25 mouse cellular contexts compared by ENCODE assay signal in the genomic region with DNA sequence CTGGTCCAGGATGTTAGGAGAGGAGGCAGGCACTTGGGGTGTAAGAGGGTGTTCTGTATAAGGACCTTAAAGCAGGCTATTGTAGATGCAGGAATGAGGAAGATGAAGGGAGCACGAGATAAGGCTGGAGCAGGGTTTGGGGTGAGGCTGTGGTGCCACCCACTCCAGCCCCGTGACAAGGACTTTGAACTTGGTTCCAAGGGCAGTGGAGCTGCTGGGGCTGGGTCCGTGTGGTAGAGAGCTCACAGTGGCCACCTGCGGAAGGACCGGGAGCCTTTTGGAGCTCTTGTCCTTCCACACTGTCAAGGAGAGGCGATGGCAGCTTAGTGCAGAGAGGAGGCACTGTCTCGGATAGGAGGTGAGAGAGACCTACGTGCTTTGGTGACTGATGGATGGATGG.
DNase-seq lines count a peak whose midpoint lies in the region; ATAC-seq and TF ChIP-seq lines count a peak whose summit lies in the region.
"Had no signal": no experiment of that assay in that cellular context is flagged by ENCODE, and none has a peak within 500 bp of the region (broad histone marks: within the 10 kb centered on the region; RNA-seq: fewer than 3 reads in every experiment).

No protein-coding gene starts in this region.

- TF ChIP-seq EP300 in stomach, postnatal 0 days (optimal IDR thresholded peaks at IDR 0.05), result no peak

- H3K4me1 ChIP-seq in heart, embryonic 15.5 days (replicated peaks), result peaks cover 33% of the 10 kb centered on the region
- peaks cover 23% of the 10 kb centered on the region for H3K4me1 ChIP-seq in lung, embryonic 16.5 days (replicated peaks; ENCODE audit: control insufficient read depth, insufficient read depth, low read length)
- peaks cover 27% of the 10 kb centered on the region for H3K4me1 ChIP-seq in lung, adult 2 months (ENCODE audit: control insufficient read depth, insufficient read depth, low read length)
- peaks cover 7% of the 10 kb centered on the region; the same call in 1 of the 2 replicates for H3K4me1 ChIP-seq in intestine, postnatal 0 days (replicated peaks; ENCODE audit: control insufficient read depth, insufficient read depth, low read length)
- peaks cover 7% of the 10 kb centered on the region; the same call in 1 of the 2 replicates for H3K4me1 ChIP-seq in stomach, postnatal 0 days (replicated peaks; ENCODE audit: control insufficient read depth, insufficient read depth)
- peaks cover 25% of the 10 kb centered on the region for H3K4me1 ChIP-seq in limb, embryonic 10.5 days

- TF ChIP-seq CTCF in lung, adult 2 months (IDR thresholded peaks at IDR 0.05; ENCODE audit: insufficient read depth, low read length), result no peak
- peak; percentile 47 for TF ChIP-seq CTCF in intestine, postnatal 0 days (IDR thresholded peaks at IDR 0.05; ENCODE audit: low read depth)
- TF ChIP-seq CTCF in stomach, postnatal 0 days (IDR thresholded peaks at IDR 0.05; ENCODE audit: low read depth), result peak; percentile 28; the same call in 1 of the 2 replicates

- H3K36me3 ChIP-seq in heart, embryonic 15.5 days, result no peaks in the 10 kb centered on the region
- no peaks in the 10 kb centered on the region for H3K36me3 ChIP-seq in lung, embryonic 16.5 days (ENCODE audit: control insufficient read depth, insufficient read depth, low read length)
- no peaks in the 10 kb centered on the region for H3K36me3 ChIP-seq in intestine, postnatal 0 days (ENCODE audit: control insufficient read depth, insufficient read depth)
- H3K36me3 ChIP-seq in stomach, postnatal 0 days (ENCODE audit: control insufficient read depth, insufficient read depth, low read length), result no peaks in the 10 kb centered on the region
- H3K36me3 ChIP-seq in limb, embryonic 10.5 days, result no peaks in the 10 kb centered on the region
- H3K36me3 ChIP-seq: embryonic facial prominence, embryonic 12.5 days; G1E; hindbrain, embryonic 12.5 days; midbrain, embryonic 12.5 days; neural tube, embryonic 12.5 days had no signal

- H3K27me3 ChIP-seq in heart, embryonic 15.5 days, result peaks cover 8% of the 10 kb centered on the region; the same call in 1 of the 2 replicates
- no peaks in the 10 kb centered on the region for H3K27me3 ChIP-seq in lung, embryonic 16.5 days (ENCODE audit: control insufficient read depth, insufficient read depth, low read depth, low read length)
- no peaks in the 10 kb centered on the region for H3K27me3 ChIP-seq in intestine, postnatal 0 days (replicated peaks; ENCODE audit: control insufficient read depth, insufficient read depth, low read length)
- H3K27me3 ChIP-seq in stomach, postnatal 0 days (ENCODE audit: control insufficient read depth, insufficient read depth, low read length), result no peaks in the 10 kb centered on the region
- peaks cover 6% of the 10 kb centered on the region; the same call in 1 of the 2 replicates for H3K27me3 ChIP-seq in limb, embryonic 10.5 days (ENCODE audit: low read depth, poor library complexity, severe bottlenecking)
- H3K27me3 ChIP-seq: embryonic facial prominence, embryonic 12.5 days; neural tube, embryonic 12.5 days had no signal

- no peak for ATAC-seq in heart, embryonic 15.5 days (replicated peaks; ENCODE audit: insufficient number of reproducible peaks, insufficient read depth, low FRiP score, low read depth)
- peak; percentile 15; the same call in 1 of the 2 replicates for ATAC-seq in lung, embryonic 16.5 days (ENCODE audit: low read depth)
- ATAC-seq in intestine, postnatal 0 days, result peak; percentile 95
- ATAC-seq in stomach, postnatal 0 days (ENCODE audit: low FRiP score, low TSS enrichment), result peak; percentile 86
- ATAC-seq: forebrain, postnatal 0 days; hindbrain, postnatal 0 days had no signal

- TF ChIP-seq POLR2A in lung, adult 2 months (IDR thresholded peaks at IDR 0.05; ENCODE audit: borderline replicate concordance, extremely low read depth, low read depth, low read length), result no peak

- no peak overlapping the region for H3K4me2 ChIP-seq in heart, embryonic 15.5 days
- H3K4me2 ChIP-seq in lung, embryonic 16.5 days (ENCODE audit: low read depth, low read length), result no peak overlapping the region
- peak overlapping the region; percentile 57 for H3K4me2 ChIP-seq in intestine, postnatal 0 days (replicated peaks; ENCODE audit: low read depth)
- H3K4me2 ChIP-seq in stomach, postnatal 0 days (replicated peaks; ENCODE audit: low read depth), result no peak overlapping the region; the same call in 1 of the 2 replicates
- H3K4me2 ChIP-seq: embryonic facial prominence, embryonic 12.5 days; hindbrain, embryonic 12.5 days; midbrain, embryonic 12.5 days; neural tube, embryonic 12.5 days had no signal

- no peak overlapping the region for H3K9ac ChIP-seq in heart, embryonic 15.5 days
- H3K9ac ChIP-seq in lung, embryonic 16.5 days (ENCODE audit: low read length), result no peak overlapping the region
- no peak overlapping the region for H3K9ac ChIP-seq in intestine, postnatal 0 days (ENCODE audit: low read depth, low read length)
- H3K9ac ChIP-seq in stomach, postnatal 0 days (ENCODE audit: low read length), result no peak overlapping the region
- H3K9ac ChIP-seq: embryonic facial prominence, embryonic 12.5 days; forebrain, postnatal 0 days; hindbrain, embryonic 12.5 days; midbrain, embryonic 12.5 days; neural tube, embryonic 12.5 days had no signal

- H3K9me3 ChIP-seq in heart, embryonic 15.5 days (replicated peaks), result no peaks in the 10 kb centered on the region
- no peaks in the 10 kb centered on the region for H3K9me3 ChIP-seq in lung, embryonic 16.5 days (ENCODE audit: control insufficient read depth, low read length)
- H3K9me3 ChIP-seq in intestine, postnatal 0 days (ENCODE audit: control insufficient read depth), result no peaks in the 10 kb centered on the region
- no peaks in the 10 kb centered on the region for H3K9me3 ChIP-seq in stomach, postnatal 0 days (ENCODE audit: control insufficient read depth, low read length)
- no peaks in the 10 kb centered on the region for H3K9me3 ChIP-seq in limb, embryonic 10.5 days (replicated peaks)
- H3K9me3 ChIP-seq: embryonic facial prominence, embryonic 12.5 days; heart, embryonic 10.5 days; hindbrain, embryonic 12.5 days; midbrain, embryonic 12.5 days; neural tube, embryonic 12.5 days had no signal

- no peak for DNase-seq in heart, adult 11 months
- no peak for DNase-seq in lung, adult 2 months
- DNase-seq in stomach, postnatal 0 days (ENCODE audit: low spot score), result peak; percentile 74
- DNase-seq in limb, embryonic 10.5 days (ENCODE audit: low spot score), result no peak
- DNase-seq in layer of hippocampus, adult 8-10 months (ENCODE audit: low spot score in 2 of 2), result no peak
- DNase-seq: adrenal gland, adult 8-10 months; cerebellum, adult 8-10 months; cerebellum, postnatal 36 days; forebrain, postnatal 0 days; gastrocnemius, postnatal 10 days; heart, postnatal 36 days; kidney, adult 18-20 months; kidney, postnatal 14 days; right cerebral cortex, adult 18-20 months had no signal

- H3K27ac ChIP-seq in heart, embryonic 15.5 days, result peak overlapping the region; percentile 21; the same call in 1 of the 2 replicates
- H3K27ac ChIP-seq in lung, embryonic 16.5 days (ENCODE audit: low read length), result no peak overlapping the region
- H3K27ac ChIP-seq in intestine, postnatal 0 days (ENCODE audit: low read depth, low read length), result peak overlapping the region; percentile 62
- H3K27ac ChIP-seq in stomach, postnatal 0 days (replicated peaks), result peak overlapping the region; percentile 61; the same call in 1 of the 2 replicates
- no peak overlapping the region; the same call in 1 of the 2 replicates for H3K27ac ChIP-seq in limb, embryonic 10.5 days
- H3K27ac ChIP-seq: embryonic facial prominence, embryonic 12.5 days; heart, embryonic 10.5 days; hindbrain, embryonic 12.5 days; hindbrain, postnatal 0 days; midbrain, embryonic 12.5 days; neural tube, embryonic 12.5 days had no signal

- 84% methylated on average over 8 of the region's 8 CpGs for WGBS in heart, embryonic 15.5 days
- WGBS in lung, embryonic 16.5 days, result 82% methylated on average over 8 of the region's 8 CpGs
- 86% methylated on average over 8 of the region's 8 CpGs for WGBS in lung, adult 2 months
- WGBS in intestine, postnatal 0 days, result 64% methylated on average over 8 of the region's 8 CpGs
- WGBS in stomach, postnatal 0 days, result 73% methylated on average over 8 of the region's 8 CpGs
- 92% methylated on average over 8 of the region's 8 CpGs for WGBS in limb, embryonic 10.5 days

- H3K4me3 ChIP-seq in heart, embryonic 15.5 days, result no peak overlapping the region
- H3K4me3 ChIP-seq in lung, embryonic 16.5 days (ENCODE audit: low read length), result no peak overlapping the region
- H3K4me3 ChIP-seq in lung, adult 2 months (replicated peaks; ENCODE audit: extremely low read depth, low read depth, low read length), result no peak overlapping the region
- H3K4me3 ChIP-seq in intestine, postnatal 0 days (ENCODE audit: low read depth, low read length), result peak overlapping the region; percentile 11
- 0 out of 2 replicates have a peak overlapping the region, but pooled peaks have one; percentile 1 for H3K4me3 ChIP-seq in stomach, postnatal 0 days (ENCODE audit: low read depth, low read length)
- no peak overlapping the region for H3K4me3 ChIP-seq in limb, embryonic 10.5 days
- H3K4me3 ChIP-seq: embryonic facial prominence, embryonic 12.5 days; heart, embryonic 10.5 days; hindbrain, embryonic 12.5 days; midbrain, embryonic 12.5 days; myocyte; neural tube, embryonic 12.5 days had no signal

Comparison
In these comparisons a context has a peak if more than half of its experiments do, and no peak if none do; other contexts are left out.
1. H3K27ac ChIP-seq: peak in heart, embryonic 15.5 days (single experiment), intestine, postnatal 0 days (single experiment) and stomach, postnatal 0 days (single experiment); none in lung, embryonic 16.5 days (single experiment) and limb, embryonic 10.5 days (single experiment).
2. H3K4me3 ChIP-seq: peak in intestine, postnatal 0 days (single experiment) and stomach, postnatal 0 days (single experiment); none in heart, embryonic 15.5 days (single experiment), lung, embryonic 16.5 days (single experiment), lung, adult 2 months (single experiment) and limb, embryonic 10.5 days (single experiment).